Mouse (Mus musculus) left cerebral cortex, postnatal 25 days (tissue): ENCODE results near the gene Ror1. TPM values are rescaled to one million over a fixed set of nuclear protein-coding genes. Genes with fewer than 3 reads are reported as not detected.

ENCODE experiments used
- DNase-seq, 2 experiments: peaks; one replicate each; pipeline ENCODE4 v3.0.0; 2022; ENCODE audit warnings: low spot score in 2 of 2, mixed read lengths in 1 of 2
- intact Hi-C: fragments of 180-260 bp; cut with DNase I; formaldehyde crosslinking; loops from one replicate; pipeline ENCODE4 v1.15.1; 2025
- total RNA-seq, 2 experiments: library from RNA; stranded (reverse); gene quantifications; 2 replicates each; pipeline ENCODE4 v1.2.3; 2021

Ror1 gene
- total RNA-seq, 2 experiments from 2014 or later: 0.69 to 1.0 TPM

DNA sequence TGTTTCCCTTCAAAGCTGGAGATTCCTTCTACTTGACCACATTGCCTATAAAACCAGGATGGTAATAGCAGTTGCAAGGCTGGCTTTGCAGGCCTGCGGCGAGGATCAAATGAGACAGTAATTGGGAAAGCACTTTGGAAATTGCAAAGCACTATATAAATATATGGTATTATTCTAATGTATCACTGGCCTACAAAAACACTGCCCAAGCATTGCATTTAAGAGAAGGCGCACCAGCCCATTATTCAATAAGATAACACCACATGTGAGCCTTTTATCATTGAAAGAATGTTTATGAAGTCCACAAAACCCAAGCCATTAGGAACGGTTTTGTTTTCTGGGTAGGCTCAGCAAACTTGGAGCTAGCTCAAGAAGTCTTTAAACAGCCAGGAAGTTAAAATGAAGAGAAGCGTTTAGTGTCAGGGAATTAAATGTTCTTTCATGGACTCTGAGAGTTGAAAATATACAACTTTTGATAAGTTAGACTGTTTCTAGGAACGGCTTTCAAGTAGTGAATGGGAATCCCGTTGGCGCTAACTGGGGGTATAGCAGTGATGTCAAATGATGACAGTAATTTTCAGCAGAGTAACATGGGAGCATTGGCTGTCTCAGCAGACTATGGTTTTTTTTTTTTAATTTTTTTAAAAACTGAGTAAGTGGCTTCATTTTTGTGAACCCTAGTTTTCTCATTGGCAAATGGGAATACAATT lies 187.7 kb downstream of the Ror1 start:
- DNase-seq: no peak
- intact Hi-C loops: no loop called here

DNA sequence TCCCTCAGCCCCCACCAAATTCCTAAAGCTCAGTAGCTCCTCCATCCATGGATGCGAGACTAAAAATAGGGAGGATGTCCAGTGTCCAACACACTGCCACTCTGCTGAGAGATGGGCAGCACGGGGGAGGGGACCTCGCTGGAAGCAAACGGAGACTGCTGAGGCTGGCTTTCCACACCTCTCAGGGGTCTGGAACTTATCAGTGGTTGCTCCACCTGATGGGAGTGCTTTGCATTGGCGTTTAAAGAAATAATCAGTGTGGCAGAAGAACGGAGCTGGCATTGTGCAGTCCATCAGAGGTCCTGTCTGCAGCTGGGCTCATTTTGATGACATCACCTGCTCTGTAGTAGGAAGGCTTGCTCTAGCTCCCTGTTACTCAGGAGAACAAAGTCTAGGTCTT lies 188.9 kb downstream of the Ror1 start:
- intact Hi-C loops: no loop called here
- no peak for DNase-seq

DNA sequence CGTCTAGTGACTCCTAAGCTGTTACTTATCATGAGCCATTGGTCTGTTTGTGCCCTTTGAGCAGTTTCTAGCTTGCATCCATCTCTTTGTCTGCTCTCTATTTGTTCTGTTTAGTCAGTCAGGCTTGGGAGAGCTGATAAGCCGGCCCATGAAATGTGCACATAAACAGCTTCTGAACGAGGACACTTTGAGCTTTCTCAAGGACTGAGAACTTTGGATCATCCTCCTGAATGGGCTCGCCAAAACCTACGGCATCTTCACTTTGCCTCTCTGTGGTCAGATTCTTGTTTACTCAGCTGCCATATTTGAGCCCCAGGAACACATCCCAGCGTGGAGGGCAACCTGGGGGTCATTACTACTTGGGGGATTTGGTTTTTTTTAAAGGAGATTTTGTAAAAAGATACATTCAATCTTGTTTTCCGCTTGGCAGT lies 190.5 kb downstream of the Ror1 start:
- no peak for DNase-seq
- intact Hi-C loops: no loop called here

DNA sequence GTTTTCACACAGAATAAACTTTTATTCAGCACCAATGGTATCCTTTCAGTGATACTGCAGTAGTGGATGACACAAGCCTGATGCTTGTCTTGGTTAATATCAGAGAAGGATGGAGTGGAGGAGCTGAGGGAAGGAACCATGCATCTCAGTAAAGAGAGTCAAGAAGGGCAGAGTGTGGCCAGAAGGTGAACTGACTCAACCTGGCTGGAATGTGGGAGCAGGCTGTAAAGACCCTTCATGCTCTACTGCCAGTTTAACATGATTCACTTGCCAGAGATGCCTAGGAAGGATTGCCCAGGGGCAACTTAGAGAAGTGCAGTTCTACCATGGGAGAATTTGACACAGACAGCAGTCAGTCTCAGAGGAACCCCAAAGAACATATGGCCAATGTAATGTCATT lies 191.2 kb downstream of the Ror1 start:
- DNase-seq: no peak
- intact Hi-C loops: no loop called here

DNA sequence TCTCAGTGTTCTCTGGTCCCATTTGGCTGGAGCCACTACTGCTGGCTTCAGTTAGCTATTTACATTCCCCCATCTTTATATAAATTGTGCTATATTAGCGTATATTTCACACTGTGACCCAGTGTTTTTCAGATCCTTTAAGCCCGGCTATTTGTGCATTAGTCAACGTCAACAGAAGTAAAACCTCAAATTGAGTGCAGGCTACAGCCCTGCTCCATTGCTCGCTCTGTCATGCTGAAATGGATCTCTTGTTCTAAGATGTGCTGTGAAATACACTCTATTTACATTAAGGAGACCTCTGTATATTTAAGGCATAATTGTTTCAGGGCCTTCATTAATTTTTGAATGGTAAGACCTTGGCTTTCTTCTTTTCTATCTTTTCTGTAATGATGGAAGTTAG lies 192.2 kb downstream of the Ror1 start:
- intact Hi-C loops: no loop called here
- no peak for DNase-seq

DNA sequence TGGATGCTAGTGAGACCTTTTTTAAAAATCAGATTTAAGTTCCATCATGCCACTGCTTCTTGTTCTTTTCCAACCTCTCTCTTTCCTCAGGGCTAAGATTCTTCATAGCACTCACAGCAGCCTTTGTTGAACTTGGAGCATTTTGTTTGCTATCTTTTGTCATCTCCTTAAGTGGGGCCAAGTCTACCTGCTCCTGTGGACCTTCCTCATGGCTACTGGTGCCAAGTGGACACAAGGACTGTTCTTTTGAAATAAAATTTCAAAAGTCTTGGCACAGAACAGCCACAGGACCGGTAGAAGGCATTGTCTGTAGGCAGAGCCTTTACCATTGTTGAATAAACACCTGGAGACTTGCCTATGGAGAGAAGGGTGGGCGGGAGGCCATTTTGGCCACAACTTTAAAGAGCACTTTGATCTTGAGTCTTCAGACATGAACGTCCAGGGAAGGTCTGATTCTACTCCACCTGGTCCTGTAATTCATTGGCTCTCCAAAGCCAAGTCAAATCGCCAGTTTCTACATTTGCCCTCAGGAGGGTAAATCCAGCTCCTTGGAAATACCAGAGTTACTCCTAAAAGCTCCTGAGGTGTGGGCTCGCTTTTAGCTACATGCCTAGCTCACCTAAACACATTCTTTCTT lies 195.5 kb downstream of the Ror1 start:
- intact Hi-C loops: no loop called here

DNA sequence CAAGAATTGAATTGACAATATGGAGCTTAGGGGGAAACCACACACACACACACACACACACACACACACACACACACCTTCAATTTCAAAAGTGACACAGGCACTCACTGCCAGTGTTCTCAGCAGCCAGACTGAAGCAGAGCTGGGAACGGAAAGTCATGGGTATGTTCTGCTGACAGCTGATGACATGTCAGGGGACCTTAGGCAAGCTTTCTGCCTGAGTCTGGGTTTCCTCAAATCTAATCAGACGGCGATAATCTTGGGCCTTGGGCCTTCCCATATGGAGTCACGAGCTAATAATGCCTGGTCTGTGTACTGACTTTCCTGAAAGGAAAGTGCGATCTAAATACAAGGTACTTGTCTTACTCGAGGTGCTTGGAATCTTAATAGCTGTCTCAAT lies 202.1 kb downstream of the Ror1 start:
- intact Hi-C loops: no loop called here
- no peak for DNase-seq

More for the DNA sequence above, 195.5 kb downstream of the Ror1 start:
- no peak for DNase-seq

DNA sequence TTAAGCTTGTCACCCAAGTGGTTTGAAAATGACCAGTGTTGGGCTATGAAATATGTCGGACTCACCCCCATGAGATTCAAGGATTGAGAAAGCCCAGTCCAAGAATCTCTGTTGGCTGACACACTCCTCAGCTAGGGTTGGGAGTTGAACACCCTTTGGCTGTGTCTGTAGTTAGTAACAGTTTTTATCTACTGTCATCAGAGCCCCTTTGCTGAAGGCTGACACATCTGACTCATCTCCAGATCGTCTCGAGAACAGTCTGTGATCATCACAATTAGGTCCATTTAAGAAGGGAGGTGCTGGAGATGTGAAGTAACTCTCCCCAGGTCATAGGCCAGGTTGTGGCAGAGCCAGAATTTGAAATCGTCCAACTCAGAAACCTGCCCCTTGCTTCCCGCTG lies 203.0 kb downstream of the Ror1 start:
- DNase-seq: no peak
- intact Hi-C loops: no loop called here

DNA sequence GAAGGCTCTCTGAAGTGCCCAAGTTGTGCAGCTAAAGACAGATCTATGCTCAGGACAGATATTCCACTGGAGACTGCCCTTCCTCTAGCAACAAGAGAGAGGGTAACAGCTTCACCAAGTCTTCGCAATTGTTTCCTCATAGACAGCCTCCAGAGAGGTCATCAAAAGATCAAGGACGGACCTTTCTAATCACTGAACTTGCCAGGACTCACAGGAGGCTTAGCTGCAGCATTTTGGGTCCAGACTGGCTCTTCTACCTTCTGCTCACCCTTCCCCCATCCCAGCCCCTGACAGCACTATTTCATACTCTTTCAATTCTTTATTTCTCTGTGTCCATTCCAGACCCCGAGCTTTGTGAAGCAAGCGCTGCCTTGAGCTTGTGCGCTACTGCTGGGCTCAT lies 204.6 kb downstream of the Ror1 start:
- DNase-seq: no peak
- intact Hi-C loops: no loop called here

DNA sequence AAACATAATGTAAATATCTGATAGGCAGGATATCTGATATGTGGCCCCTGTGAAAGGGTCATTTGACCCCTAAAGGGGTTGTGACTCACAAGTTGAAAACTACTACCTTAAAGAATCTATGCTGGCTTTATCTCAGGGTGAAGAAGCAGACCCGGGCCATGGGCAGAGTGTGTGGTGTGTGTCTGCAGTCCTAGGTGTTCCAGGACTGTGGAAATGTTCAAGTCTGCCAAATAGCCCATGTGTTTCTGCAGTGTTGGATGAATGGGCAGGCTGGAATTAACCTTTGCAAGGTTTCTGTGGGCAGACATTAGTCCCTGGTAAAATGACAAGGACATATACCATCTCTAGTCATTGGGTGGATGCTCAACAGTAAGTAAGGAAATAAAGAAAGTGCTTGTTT lies 205.8 kb downstream of the Ror1 start:
- DNase-seq: no peak
- intact Hi-C loops: no loop called here

DNA sequence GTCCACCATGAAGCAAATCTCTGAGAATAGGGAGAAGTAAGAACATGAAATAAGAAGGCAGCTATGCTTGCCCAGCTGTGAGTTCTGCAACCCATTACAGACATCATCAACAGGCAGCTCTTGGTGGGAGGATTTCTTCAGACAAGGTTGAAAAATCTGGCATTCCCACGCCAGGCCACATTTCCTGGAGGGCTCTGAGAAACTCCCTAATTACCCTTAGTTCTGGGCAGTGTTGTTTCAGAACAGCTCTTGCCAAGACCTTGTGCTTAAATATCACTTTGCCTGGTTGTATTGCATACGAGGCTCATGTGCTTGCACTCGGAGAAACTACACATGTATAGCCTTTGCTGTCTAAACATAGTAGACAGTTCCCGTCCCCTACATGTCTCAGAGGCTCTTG lies 211.8 kb downstream of the Ror1 start:
- intact Hi-C loops: no loop called here
- DNase-seq: no peak

DNA sequence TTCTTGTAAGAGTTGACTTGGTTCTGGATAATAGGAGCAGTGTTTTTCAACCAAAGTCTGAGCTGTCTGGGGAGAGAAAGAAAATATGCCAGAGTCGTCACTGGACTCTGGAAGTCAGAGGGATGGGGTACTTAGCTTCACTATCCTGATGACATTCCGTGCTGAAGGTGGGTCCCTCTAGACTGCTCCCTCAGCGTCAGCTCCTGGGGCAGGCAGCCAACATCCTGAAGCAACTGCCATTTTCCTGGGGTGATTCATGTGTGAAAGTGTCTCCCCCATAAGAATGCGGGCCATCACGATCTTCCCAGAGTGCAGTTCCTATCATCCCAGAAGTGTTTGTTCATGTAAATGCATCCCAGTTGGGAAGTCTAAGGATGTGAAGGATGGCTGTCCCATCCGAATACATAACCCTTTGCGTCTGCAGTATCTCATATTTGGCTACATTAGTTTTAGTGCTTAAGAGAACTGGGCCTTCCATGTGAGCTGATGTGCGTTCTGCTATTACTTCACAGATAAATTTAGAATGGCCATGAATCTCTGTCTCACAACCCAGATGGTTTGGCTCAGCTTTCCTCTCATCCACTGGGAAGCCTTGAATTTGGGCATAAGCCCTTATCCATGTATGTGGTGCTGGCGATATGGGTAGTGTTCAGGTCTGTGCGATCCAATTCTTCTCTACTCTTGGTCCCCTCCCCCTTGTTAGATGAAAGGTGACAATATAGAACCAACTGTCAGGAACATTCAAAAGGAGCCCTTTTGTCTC lies 216.4 kb downstream of the Ror1 start:
- peak in 1 of 2 experiments; percentile 24 for DNase-seq
- intact Hi-C loops: no loop called here

DNA sequence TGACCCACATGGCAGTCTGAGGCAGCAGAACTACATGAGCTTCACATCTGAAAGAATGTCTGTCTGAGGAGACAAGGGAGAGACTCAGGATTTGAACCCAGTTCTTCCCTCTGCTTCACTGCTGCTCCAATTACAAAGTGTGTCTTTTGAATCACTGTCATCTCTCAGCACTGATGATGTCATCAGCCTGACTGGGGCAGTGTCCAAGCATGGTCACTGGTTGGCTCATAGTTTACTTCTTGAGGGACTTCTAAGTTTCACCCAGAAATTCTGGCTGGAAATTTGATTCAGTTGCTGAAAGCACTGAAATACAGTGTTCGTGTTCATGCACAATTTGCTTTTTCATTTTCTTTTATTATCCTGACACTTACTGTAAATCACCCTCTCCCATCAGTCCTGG lies 219.5 kb downstream of the Ror1 start:
- no peak for DNase-seq
- intact Hi-C loops: no loop called here

DNA sequence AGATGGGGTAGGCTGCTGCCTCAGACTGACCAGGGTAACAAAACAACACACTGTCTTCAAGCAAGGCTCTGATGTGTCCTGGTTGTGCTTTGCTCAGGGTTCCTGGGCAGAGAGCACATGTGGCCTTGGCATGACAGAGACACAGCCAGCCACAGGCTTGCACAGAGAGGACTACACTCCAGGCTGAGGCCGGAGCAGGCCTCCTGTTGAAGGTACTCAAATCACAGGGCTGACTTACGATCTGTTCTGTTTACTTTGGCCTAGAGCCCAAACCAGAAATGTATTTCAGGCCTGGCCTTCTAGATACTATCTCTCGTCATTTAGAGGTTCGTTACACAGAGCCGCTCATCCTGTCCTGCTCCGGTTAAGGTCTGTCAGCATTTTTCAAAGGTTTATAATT lies 226.2 kb downstream of the Ror1 start:
- intact Hi-C loops: no loop called here
- DNase-seq: no peak

DNA sequence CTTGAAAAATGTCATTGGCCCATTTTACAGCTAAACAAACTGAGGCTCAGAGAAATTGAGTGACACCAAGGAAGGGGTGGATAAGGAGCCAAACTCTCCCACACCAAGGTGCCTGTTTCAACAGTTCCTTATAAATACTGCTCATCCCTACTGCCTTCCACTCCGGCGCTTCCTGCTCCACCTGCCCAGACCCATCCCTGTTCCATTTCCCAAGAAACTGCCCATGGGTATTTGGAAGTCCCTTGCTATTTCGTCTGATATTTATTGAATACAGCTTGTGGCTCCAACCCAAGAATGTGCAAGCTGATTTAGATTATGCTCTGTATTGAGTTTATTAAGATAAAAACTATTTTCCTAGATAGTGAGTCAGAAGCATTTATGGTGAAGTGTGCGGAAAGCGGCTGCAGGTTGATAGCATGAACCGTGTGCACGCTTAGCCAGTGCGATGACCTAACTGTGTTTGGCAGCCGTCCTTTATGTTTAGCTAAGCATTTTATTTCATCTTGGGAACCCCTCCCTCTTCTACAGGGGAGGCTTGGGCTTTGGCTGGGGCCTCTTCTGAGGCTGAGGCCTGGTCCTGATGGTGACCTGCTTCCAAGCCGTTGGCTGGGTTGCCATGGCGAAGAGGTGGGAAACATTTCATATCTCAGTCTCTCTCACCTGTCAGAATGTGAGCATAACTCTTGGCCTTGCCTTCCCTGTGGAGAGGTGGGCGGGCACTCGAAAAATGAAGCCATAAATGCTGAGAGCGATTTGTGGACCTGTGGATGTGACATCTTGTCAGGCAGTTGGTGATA lies 229.3 kb downstream of the Ror1 start:
- no peak for DNase-seq
- intact Hi-C loops: no loop called here

DNA sequence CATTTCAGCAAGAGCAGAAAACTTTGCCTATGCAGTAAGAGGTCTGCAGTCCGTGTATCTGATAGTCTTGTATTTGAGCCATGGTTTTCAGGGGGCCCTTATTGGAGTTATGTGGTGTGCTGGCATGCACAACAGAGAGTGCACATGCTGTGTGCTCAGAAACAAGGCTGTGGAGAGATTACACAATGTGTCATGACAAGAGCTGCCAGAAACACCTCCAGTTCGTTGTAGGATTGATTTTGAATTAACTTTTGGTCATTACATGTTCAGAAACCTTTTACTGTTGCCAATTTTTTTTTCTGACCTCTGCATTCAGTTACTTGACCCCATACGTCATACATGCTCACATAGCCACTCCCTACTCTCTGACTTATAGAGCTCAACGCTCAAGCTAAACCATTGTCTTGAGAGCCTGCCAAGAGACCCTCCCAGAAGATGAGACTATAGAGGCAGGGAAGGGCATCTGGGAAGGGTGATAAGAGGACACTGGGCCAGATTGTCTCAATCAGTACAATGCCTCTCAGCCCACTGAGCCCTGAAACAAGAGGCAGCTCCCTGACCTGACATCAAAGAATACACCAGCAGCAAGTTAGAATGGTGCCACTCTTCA lies 232.9 kb downstream of the Ror1 start:
- DNase-seq: no peak
- intact Hi-C loops: no loop called here

DNA sequence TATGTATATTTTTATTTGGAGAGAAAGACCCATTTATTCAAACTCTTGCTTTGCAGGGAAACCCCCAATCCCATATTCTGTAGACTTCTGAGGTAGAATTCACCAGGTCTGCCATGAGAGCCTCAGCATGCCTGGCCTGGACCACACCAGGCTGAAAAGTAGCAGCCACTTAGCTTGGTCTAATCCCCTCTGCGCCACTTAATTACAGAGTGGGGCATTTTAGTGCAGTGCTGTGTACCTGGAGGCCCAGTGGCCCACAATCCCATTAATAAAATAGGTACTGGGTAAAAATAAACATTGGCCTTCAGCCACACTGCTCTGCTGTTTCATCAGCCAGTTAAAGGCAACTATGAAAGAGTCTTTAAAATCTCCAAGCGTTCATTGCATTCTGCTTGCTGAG lies 239.6 kb downstream of the Ror1 start:
- intact Hi-C loops: no loop called here
- no peak for DNase-seq

DNA sequence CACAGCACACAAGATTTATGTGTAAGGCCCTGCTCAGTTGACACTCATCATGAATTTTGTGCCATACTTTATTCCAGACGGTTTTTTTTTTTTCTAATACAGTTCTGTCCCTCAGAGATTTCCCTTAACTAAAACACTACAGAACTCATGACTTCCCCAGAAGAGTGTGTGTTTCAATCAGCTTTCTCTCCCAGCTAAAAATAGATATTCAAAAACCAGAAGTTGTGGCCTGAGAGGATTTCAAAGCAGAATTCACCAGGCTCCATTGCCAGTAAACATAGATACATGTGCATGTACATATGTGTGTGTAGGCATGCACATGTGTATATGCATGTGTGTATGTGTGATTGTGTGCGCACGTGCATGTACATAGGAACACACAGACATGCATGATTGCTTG lies 252.2 kb downstream of the Ror1 start:
- intact Hi-C loops: no loop called here
- DNase-seq: no peak

DNA sequence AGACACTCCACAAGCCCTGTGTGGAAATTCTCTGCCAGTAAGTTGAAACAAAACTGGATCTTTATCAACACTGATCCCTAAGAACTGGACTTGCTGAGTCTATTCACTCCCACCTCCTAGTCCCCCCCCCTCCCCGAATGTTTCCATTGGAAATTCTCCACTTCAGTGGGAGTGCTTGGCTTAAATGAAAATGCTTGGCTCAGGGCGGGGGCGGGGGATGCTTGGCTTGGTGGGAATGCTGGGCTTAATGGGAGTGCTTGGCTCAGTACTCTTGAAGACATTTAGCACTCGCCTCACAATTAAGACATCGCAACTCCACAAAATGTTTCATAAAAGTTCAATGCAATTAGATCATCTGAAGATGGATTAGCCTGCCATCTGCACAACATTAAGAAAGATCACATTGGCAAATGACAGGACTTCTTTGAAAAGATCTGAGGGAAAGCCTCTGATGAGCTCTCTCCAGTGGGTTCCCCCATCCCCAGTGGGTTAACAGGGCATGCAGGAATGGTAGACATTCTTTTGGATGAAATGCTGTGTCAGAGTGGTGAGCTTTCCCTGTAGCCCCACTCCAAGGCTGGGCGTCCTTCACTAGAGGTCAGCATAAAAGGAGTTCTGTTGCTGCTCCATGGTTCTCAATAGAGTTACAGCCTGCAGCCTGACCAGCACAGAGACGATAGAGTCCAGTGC lies 254.7 kb downstream of the Ror1 start:
- intact Hi-C loops: no loop called here
- no peak for DNase-seq
